Mouse (Mus musculus) urinary bladder, adult 2 months (tissue): ENCODE measurements around the gene Cpne2. TPM values are rescaled to one million over a fixed set of nuclear protein-coding genes. Genes with fewer than 3 reads are reported as not detected.

Source experiments
- DNase-seq: peaks from one replicate; pipeline ENCODE4 v3.0.0; 2022; ENCODE audit warnings: low spot score
- polyA plus RNA-seq: library from polyadenylated mRNA; depleted of rRNA; stranded (reverse); fragments of >200 nt; gene quantifications from 2 replicates; pipeline ENCODE4 v1.2.3, GENCODE M21; 2012

The Cpne2 gene
- polyA plus RNA-seq, 1 experiment, result 27.6 TPM

DNA sequence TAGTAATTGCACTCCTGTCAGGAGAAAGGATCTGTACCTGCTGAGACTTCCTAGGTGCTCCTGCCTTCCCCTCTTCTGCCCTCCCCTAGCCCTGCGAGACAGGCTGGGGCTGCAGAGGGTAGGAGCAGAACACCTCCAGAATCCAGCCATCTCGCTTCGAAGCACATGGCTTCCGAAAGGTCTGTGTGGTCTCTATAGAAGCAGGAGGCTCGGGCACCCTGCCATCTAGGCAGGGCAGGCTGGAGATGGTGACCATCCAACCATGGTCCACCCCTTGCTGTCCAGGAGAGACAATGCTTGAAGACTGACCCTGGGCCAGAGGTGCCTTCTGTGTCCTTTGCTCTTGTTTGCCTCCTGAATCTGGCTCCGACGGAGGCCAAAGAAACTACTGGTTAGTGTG, 2.8 kb downstream of the Cpne2 start:
- no peak for DNase-seq

DNA sequence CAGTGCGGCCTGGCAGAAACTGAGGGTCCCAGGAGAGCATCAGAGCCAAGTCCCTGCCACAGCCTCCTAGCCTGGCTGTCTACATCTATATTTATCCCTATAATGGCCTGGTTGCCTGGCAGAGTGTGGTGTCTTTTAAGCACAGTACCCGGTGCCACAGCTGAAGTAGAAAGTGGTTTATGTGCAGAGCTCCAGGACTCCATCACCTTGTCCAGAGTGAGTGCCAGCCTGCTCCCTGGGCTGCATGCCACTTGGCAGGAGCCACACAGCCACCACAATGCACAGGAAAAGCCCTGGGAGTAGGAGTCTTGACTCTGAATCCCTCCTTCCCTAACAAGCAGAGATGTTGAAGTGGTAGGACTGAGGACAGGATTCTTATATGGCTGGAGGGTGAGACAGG, 4.7 kb downstream of the Cpne2 start:
- no peak for DNase-seq

DNA sequence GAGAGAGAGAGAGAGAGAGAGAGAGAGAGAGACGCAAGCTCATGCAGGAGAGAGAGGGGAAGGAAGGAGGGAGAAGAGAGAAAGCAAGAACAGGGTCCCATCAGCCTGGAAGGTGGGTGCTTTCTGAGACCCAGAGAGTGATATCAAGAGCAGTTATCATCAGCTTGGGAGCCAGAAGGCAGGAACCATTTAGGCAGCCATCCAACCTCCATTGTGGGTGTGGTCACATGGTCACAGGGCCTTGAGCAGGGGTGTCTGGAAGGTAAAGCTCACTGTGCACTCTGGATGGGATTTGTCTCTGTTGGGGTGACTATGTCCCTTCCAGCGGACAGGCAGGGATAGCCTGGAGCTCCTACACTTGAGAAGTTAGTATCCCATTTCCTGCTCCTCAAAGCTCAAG, 7.2 kb downstream of the Cpne2 start:
- DNase-seq, result no peak

DNA sequence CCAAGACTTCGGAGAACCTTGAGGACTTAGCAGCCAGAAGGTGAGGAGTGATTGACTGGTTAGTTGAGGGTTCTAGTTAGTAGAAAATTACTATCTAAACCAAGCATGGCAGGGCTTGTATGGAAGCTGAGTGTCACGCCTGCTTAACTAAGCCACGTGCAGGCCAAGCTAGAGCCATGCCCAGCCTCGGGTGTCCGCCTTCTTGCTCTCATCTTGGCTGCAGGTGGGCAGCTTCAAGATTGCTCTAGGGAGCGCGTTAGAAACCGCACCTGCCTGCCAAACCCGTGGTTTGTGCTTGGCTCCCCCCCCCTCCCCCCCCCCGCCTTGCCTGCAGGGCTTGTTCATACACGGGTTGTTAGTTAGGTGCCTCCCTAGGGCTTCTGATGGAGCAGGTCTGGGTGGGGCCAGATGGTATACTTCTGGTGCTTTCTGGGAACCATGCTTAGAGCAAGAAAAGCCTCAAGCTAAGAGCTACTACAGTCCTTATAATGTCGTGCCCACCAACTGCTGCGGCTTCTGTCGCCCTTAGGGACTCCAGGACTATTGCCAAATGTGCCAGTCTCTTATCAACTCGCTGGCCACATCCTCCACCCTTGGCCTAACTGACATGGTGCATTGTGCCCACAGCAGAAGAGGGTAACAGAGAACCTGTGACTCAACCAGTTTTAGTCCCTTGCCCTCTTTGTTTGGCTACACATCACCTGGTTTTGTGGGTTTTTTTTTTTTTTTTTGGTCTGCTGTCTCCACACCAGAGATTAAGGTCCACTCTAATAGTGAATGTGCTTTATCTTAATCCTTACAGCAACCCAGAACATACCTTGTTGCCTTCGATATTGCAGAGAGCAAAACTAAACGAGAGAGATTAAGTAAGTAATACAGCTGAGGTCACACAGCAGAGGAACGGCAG, 8.4 kb downstream of the Cpne2 start:
- no peak for DNase-seq

DNA sequence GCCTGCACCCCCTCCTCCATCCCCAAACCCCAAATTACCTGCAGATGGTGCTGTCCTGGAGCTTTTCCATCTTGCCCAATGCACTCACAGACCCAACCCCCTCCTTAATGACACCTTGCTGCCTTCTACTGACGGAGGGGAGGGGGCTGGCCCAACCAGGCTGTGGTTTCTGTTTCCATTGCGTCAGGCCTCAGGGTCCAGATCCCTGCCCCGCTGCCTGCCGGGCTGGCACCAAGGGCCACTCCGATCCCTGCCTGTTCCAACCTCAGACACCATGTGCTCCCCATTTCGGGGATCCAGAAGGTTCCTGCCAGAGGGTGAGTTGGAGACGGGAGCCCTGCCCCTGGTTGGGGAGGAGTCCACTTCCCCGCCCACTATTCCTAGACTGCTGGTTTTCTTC, 11.2 kb downstream of the Cpne2 start:
- no peak for DNase-seq

DNA sequence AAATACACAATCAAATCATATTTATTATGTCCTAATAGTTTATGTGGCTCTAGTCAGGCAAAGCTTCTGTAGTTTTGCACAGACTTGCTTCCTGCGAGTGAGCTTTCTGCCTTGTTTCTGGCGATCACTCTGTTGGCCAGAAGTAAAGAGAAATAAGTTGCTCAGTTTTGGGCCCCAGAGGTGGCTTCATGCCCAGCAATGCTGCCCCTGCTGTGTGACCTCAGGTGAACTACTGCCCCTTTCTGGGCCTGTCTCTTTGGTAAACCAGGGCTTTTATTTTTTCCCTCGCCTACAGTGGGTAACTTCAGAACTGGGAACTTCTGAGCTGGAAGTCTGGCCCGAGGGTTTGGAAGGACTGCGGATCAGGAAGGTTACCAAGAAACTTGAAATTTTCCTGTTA, 16.3 kb downstream of the Cpne2 start:
- no peak for DNase-seq

DNA sequence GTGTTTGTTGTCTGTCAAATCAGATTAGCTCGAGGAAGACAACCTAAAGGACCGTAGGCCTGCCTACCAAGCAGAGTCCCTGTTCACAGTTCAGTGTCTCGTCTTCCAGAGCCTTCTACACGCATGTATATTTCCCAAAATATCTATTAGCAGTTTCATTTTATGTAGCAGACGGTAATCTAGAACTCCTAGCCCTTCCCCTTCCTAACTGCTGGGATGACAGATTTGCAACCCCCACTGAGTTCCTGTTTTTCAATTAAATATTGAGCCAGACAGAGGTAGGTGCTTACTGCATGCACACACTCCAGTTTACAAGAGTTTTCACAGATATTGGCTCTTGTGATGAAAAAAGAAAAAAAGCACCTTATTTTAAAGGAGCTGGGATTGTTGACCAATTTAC, 16.7 kb downstream of the Cpne2 start:
- DNase-seq, result no peak

DNA sequence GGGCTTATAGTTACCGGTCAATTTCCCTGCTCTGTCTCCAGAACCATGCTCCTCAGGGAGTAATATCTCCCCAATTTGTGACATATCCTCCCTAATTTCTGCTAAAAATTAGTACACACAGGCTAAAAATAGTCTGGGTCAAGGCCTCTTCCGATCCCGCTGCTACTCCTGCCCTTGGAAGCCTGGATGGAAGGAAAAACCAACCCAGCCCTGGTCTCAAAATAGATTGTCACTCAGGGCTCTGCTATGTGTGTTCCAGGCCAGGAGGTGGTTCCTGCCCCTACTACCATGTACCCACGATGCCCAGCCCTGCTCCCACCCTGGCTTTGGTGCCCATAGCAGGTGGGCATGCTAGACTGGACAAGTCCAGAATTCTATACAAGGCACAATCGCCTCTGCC, 17.2 kb downstream of the Cpne2 start:
- no peak for DNase-seq

DNA sequence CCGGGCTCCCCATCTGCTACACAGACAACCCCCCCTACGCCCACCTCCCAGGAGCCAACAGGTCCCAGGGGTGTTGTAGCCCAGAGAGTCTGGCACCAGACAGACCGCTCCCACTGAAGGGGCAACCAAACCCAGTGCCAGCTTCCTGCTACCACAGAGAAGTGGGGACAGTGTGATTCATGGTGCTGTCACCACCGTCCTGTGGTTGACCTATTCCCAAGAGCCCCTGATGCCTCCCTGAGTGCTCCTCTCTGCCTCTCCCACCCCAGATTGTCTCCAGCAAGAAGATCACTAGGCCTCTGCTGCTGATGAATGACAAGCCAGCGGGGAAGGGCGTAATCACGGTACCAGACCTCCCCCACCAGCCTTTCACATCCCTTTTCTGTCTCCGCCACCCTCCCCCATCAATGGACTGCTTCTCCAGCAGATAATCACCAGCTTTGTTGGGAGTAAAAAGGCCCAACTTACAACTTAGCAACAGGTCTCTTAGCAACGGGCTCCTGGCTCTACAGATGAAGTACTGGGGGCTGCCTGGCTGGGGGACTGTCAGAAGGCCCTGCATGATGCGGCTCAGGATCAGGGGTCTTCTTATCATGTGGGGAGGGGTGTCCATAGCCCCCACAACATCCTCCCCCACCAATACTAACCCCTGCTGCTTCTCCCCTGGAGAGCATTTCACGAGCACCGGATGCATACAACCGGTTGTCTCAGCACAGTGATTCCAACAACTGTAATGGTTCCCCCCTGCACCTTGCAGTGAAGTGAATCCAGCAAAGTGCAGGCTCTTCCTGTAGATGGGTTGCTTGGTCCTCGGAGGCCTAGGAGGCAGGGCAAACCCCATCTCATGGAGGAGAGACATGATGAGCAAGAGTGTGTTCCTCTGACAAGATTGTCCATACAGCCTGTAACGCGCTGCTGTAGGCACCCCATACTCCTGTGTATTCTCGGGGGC, 19.0 kb downstream of the Cpne2 start:
- no peak for DNase-seq

DNA sequence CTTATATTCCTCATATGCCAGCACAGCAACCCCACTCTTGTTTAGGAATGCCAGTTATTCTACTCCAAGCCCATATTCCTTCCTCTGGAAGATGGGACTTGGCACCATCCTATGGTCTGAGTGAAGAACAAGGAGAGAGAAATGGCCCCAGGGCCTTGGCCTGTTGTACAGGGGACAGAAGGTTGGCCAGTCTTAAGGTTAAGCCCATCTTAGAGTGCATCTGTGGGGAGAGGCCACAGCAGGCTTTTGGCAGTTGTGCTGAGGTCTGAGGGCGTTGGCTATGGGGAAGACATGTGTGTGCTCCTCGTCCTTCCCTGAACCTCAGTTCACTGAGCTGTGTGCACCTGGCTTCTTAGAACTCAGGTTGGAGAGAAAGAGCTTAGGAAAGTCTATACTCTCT, 19.9 kb downstream of the Cpne2 start:
- DNase-seq, result no peak

DNA sequence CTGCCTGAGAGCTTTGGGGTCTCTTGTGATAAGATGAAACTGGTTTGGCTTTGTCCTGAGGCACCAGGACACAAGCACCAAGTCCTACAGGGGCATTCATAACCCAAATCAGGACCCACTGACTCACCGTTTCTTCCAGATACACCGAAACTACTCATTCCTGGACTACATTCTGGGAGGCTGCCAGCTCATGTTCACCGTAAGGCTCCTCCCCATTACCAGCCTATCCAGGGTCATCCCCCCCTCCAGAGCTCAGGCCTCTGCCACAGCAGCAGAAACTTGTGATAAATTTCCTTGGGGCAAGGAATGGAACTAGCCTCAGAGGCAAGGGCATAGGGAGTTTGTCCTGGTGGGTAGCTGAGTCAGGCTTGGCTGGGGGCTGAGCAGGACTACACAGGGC, 24.5 kb downstream of the Cpne2 start:
- no peak for DNase-seq

DNA sequence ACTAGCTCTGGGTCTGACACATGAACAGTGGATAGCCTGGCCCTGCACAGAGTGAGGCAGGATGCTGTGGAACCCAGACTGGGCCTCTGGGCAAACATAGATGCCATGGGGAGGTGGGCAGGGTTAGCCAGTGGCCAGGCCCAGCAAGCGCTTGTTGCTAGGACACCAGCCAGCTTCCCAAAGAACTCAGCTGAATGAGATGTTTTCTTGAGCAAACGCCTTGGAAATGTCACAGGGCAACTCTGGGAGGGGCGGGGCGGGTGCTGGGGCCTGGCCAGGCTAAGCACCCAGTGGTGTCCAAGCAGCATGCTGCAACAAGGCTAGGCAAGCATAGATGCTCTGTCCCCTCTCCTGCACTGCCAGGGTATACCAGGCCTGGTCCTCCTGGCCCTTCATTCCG, 28.5 kb downstream of the Cpne2 start:
- DNase-seq, result no peak

DNA sequence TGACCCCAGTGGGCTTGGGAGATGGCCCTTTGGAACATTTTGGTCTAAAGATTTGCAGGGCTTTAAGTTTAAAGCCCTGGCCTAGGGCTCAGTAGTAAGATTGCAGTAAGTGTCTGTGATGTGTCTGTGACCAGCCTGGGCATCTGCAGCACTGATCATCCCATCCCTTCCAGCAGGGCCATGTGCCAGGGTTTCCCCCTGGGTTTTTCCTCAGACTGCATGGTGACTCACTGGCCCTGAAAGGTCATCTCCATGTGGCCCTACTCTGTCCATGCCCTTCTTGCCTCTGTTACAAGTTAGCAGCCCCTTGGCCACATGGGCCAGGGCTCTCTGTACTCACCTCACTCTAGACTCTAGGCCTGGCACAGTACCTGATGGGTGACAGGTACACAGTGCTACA, 31.6 kb downstream of the Cpne2 start:
- DNase-seq, result no peak

DNA sequence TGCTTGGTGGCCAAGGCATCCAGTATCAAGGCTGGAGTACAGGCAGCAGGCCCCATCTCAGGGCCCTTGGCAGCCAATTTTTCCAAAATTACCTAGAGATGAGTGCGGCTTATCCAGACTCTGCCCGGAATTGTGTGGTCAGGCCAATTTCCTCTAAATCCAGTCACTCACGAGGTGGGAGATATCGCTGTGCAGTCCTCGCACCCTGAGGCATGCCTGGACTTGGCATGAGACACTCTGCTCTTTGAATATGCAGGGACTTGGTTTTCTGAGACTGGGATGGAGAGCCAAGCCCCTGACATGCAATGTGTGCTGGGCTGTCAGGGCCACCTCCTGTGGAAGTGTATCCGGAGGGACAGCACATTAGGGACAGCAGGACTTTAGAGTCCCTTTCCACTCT, 33.2 kb downstream of the Cpne2 start:
- DNase-seq, result no peak

DNA sequence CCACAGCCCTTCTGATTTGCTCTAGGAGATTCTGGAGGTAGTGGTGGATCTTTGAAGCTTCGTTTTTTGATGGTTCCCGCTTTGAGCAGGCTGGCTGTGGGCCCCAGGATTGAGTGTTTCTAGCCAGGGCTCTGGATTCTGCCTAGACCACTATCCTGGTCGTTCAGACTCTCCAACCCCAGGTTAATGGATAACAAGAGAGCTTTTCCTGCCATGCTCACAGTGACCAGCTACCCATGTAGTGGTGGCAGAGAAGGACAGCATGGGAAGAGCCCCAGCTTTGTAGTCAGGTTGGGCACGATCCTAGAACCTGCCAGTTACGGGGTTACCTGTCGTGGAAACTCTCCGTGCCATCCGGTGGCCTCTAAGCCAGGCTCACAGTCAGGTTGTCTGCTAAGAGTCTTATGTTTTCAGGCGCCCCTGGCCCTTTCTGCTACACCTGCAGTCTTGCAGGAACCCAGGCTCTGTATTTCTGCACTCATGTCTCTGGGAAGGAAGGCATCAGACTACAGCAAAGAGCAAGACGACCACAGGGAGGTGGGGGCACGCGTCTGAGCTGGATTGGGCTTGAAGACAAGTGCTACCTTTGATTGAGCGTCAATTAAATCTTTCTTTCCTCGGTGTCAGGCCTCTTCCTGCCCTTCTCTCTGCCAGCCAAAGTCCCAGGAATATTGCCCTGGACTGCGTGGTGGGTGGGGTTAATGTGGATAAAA, 33.8 kb downstream of the Cpne2 start:
- DNase-seq, result no peak

DNA sequence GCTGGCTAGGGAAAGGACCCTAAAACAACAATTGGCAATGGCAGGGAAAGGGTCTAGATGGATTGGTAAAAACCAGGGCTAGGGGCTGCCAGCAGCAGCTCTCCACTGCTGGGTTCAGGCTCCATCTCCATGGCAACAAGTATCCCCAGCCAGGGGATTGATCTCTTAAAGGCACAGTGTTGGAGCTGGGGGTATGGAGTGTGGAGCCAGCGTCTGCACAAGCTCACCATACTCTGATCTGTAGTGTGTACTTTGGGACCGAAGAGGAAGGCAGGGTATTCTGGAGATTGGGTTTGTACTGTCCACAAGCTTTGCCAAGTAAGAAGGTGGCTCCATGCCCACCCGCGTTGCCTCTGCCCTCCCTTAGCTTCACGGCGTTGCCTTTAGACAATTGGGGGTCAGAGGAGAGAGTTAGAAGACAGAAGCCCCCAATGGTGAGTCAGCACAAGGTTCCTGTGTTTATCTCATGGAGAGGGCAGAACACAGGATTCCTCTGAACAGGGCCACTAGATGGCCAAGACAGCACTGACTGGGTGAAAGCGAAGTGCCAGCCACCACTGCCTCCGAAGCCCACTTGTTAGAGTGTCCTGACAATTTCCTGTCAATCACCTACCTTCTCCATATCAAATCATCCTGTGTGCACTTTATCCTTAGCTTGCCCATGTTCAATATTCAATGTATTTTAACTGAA, 34.5 kb downstream of the Cpne2 start:
- DNase-seq, result no peak

DNA sequence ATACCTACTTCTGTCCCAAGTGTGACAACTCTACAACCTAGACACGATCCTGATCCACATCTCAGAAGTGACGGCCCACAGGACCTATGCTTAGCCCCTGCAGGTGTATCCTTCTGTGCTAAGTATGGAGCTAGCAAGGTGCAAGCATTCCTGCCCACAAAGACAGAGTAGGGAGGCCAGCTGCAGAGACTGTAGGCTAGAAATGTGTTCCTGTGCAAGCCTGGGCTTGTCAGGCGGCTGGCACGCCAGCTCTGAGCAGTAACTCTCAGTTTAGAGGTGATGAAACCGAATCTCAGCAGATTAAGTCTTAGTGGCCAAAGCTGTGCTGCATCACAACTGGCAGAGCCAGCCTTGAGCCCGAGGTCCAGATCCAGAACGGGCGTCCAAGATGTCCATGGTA, 35.3 kb downstream of the Cpne2 start:
- DNase-seq, result no peak

DNA sequence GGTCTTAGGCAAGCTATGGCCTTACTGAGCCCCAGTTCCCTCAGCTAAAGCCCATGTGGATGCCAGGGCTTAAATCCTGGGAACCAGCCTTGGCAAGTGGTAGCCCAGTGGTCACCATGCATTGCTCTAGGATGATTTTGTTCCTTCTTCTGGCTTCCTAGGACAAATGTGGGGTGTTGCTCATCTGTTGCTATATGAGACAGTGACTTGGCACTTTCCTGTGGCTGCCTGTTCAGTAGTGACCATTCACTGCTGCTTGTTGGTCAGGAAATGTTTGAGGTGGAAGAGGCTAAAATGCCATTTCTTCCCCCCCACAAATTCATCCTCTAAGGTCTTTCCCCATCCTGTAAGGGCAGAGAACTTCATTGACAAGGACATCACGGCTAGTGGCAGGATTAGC, 36.6 kb downstream of the Cpne2 start:
- no peak for DNase-seq

DNA sequence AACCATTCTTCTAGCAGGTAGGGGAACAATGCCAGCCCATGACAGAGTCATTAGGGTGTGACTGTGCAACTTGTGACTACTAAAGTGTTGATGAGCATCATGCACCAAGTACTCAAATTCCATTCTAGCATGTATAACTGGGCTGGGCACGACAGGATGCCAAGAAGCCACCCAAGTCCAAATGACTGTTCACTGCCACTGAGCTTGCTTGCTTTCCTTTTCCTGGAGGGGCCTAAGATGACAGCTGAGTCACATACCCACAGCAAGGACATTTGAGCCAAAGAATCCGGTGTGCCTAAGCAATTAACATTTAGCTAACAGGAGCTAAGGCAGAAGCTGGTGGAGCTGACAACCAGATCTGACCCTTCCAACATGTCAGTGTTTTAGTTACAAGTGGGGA, 39.1 kb downstream of the Cpne2 start:
- DNase-seq, result no peak

DNA sequence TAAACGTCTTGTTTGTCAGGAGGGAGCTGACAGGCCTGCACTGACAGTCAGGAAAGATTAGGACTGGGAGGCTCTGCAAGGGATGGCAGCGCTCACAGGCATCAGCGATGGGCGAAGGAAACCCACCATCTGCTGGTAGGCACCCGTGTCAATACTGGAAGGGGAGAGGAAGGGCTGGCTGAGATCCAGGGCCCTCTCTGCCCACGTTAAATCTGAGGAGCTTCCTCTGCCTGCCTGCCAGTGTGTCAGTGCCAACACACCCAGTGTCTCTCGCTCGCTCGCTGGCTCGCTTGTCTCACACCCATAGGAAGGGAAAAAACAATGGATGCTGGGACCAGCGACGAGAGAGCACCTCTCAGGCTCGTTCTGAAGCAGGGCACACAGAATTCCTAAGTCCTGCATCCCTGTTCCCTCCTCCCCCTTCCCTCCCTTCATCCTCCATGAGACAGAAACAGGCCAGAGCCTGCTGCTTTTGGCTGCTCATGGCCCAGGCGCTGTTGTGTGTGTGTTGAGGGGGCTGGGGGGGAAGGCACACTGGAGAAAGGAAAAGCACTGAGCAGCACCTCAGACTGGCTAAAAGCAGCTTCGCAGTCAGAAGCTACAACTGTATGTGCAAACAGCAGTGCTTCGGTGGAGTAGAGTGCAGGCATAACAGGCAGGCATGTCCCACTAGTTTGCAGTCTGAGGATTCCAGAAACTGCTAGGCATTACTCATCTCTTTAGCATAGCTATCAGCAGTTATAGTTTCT, 41.5 kb downstream of the Cpne2 start:
- no peak for DNase-seq

DNA sequence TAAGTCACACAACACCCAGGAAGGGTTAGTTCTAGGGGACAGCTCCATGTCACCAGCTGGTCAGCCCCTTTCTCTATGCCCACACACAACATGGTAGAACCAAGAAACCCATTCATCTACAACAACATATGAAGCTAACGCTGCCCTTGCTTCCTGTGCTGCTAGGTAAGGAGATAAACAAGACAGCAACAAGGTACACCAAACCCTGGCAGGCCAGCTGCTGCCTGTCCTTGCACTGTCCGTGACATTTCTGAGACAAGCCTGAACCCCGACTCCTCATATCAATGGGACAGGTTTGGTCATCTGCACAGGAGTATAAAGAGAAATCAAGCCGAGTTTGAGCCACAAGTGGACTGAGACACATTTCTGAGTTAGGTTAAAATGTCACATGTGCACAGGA, 42.4 kb downstream of the Cpne2 start:
- DNase-seq, result no peak
